Mouse (Mus musculus) limb, embryonic 10.5 days (tissue): ENCODE measurements around the gene Rft1. TPM values are rescaled to one million over a fixed set of nuclear protein-coding genes. Genes with fewer than 3 reads are reported as not detected.

ENCODE experiments used
- DNase-seq: peaks from one replicate; pipeline ENCODE4 v3.0.0-alpha.2; 2017; ENCODE audit warnings: low spot score
- H3K27ac ChIP-seq: fragments of 300-500 bp; sonication (generic); 2 replicates; pipeline ENCODE4 v1.5.1; 2016; ENCODE audit warnings: mild to moderate bottlenecking
- H3K27me3 ChIP-seq: fragments of 300-500 bp; sonication (generic); 2 replicates; pipeline ENCODE4 v1.6.1; 2016; ENCODE audit warnings: low read depth, mild to moderate bottlenecking; ENCODE audit not compliant: poor library complexity, severe bottlenecking
- H3K36me3 ChIP-seq: fragments of 300-500 bp; sonication (generic); 2 replicates; pipeline ENCODE4 v1.6.1; 2016; ENCODE audit warnings: mild to moderate bottlenecking, moderate library complexity
- H3K4me1 ChIP-seq: fragments of 300-500 bp; sonication (generic); 2 replicates; pipeline ENCODE4 v1.6.1; 2016
- H3K4me3 ChIP-seq: fragments of 300-500 bp; sonication (generic); 2 replicates; pipeline ENCODE4 v1.5.1; 2016; ENCODE audit warnings: mild to moderate bottlenecking, moderate library complexity
- H3K9me3 ChIP-seq: fragments of 300-500 bp; sonication (generic); replicated peaks from 2 replicates; pipeline ENCODE4 v1.6.1; 2016; ENCODE audit warnings: mild to moderate bottlenecking
- whole genome bisulfite sequencing: fragments of 180-500 bp; shearing (Covaris S2); methylation state at CpG from one replicate; pipeline ENCODE4 v1.1.7; 2016; 5-methylcytosine and 5-hydroxymethylcytosine counted together
- polyA plus RNA-seq: library from polyadenylated mRNA; unstranded; fragments of >200 nt; fragmentation: Nextera tagmentation; extraction: Ambion mirVana; gene quantifications from 2 replicates; pipeline ENCODE4 v1.2.1, GENCODE M21; 2016

The Rft1 gene
- polyA plus RNA-seq: 16.6 and 19.3 TPM in 2 replicates

- Histone ChIP-seq H3K4me1 (peaks cover 5% of the 10 kb centered on the region; the same call in 1 of the 2 replicates), H3K27ac (peak within 1 kb of the TSS; percentile 96), H3K4me3 (peak within 1 kb of the TSS; percentile 88), H3K36me3 (peaks cover 9% of the 10 kb centered on the region), H3K9me3 (no peaks in the 10 kb centered on the region), H3K27me3 (no peaks in the 10 kb centered on the region)
- peak; percentile 100 for DNase-seq
- WGBS: 3% methylated on average over 38 of the region's 38 CpGs
These were observed at the start of gene Rft1 for GRCm38 (mm10) chr14:30653943-30654659. Gene Rft1 (plus strand): TSS chr14:30654360.

GRCm38 (mm10) chr14:30606817-30607216, 47.3 kb upstream of the Rft1 start:
- 95% methylated on average over 5 of the region's 5 CpGs for WGBS
- H3K4me3 ChIP-seq: no peak overlapping the region

GRCm38 (mm10) chr14:30607696-30608095, 46.5 kb upstream of the Rft1 start:
- H3K36me3 ChIP-seq: peaks cover 32% of the 10 kb centered on the region
- WGBS: 73% methylated on average over 4 of the region's 4 CpGs
- no peaks in the 10 kb centered on the region for H3K9me3 ChIP-seq
- no peak for DNase-seq
- no peaks in the 10 kb centered on the region for H3K27me3 ChIP-seq
- no peak overlapping the region for H3K4me3 ChIP-seq
- H3K4me1 ChIP-seq: peaks cover 15% of the 10 kb centered on the region
- no peak overlapping the region for H3K27ac ChIP-seq

More at GRCm38 (mm10) chr14:30606817-30607216, 47.3 kb upstream of the Rft1 start:
- Histone ChIP-seq H3K9me3 (no peaks in the 10 kb centered on the region), H3K36me3 (peaks cover 41% of the 10 kb centered on the region), H3K27me3 (no peaks in the 10 kb centered on the region), H3K27ac (no peak overlapping the region), H3K4me1 (peaks cover 10% of the 10 kb centered on the region)
- no peak for DNase-seq

- H3K36me3 ChIP-seq: peaks cover 31% of the 10 kb centered on the region
These were observed 46.0 kb upstream of the Rft1 start for GRCm38 (mm10) chr14:30608176-30608575.

GRCm38 (mm10) chr14:30609499-30609898, 44.7 kb upstream of the Rft1 start:
- no peaks in the 10 kb centered on the region for H3K27me3 ChIP-seq
- DNase-seq: no peak
- 91% methylated on average over 3 of the region's 3 CpGs for WGBS
- H3K9me3 ChIP-seq: no peaks in the 10 kb centered on the region
- no peak overlapping the region for H3K27ac ChIP-seq
- no peak overlapping the region for H3K4me3 ChIP-seq
- peaks cover 27% of the 10 kb centered on the region for H3K36me3 ChIP-seq
- H3K4me1 ChIP-seq: peaks cover 17% of the 10 kb centered on the region

More at GRCm38 (mm10) chr14:30608176-30608575, 46.0 kb upstream of the Rft1 start:
- WGBS: 90% methylated on average over 6 of the region's 6 CpGs
- Histone ChIP-seq H3K4me1 (peaks cover 17% of the 10 kb centered on the region), H3K4me3 (no peak overlapping the region), H3K27ac (no peak overlapping the region), H3K9me3 (no peaks in the 10 kb centered on the region), H3K27me3 (no peaks in the 10 kb centered on the region)
- DNase-seq: no peak

GRCm38 (mm10) chr14:30610304-30610703, 43.9 kb upstream of the Rft1 start:
- no peak for DNase-seq
- Histone ChIP-seq H3K4me3 (no peak overlapping the region), H3K27me3 (no peaks in the 10 kb centered on the region), H3K36me3 (peaks cover 26% of the 10 kb centered on the region), H3K27ac (no peak overlapping the region), H3K4me1 (peaks cover 17% of the 10 kb centered on the region), H3K9me3 (no peaks in the 10 kb centered on the region)
- 80% methylated on average over 2 of the region's 2 CpGs for WGBS

GRCm38 (mm10) chr14:30610940-30611339, 43.2 kb upstream of the Rft1 start:
- H3K27ac ChIP-seq: no peak overlapping the region; the same call in 1 of the 2 replicates
- H3K9me3 ChIP-seq: no peaks in the 10 kb centered on the region
- H3K4me3 ChIP-seq: no peak overlapping the region
- 98% methylated on average over 3 of the region's 3 CpGs for WGBS
- peaks cover 17% of the 10 kb centered on the region for H3K4me1 ChIP-seq
- H3K36me3 ChIP-seq: peaks cover 24% of the 10 kb centered on the region
- DNase-seq: no peak
- H3K27me3 ChIP-seq: no peaks in the 10 kb centered on the region

- Histone ChIP-seq H3K27me3 (no peaks in the 10 kb centered on the region), H3K9me3 (no peaks in the 10 kb centered on the region), H3K27ac (no peak overlapping the region), H3K4me1 (peaks cover 23% of the 10 kb centered on the region), H3K36me3 (peaks cover 18% of the 10 kb centered on the region), H3K4me3 (no peak overlapping the region)
- WGBS: 21% methylated on average over 7 of the region's 7 CpGs
- DNase-seq: peak; percentile 91
These were observed 41.6 kb upstream of the Rft1 start for GRCm38 (mm10) chr14:30612523-30612922.

- no peak for DNase-seq
- 85% methylated on average over 2 of the region's 2 CpGs for WGBS
- H3K4me1 ChIP-seq: peaks cover 23% of the 10 kb centered on the region
These were observed 41.0 kb upstream of the Rft1 start for GRCm38 (mm10) chr14:30612962-30613715.

GRCm38 (mm10) chr14:30616751-30617150, 37.4 kb upstream of the Rft1 start:
- peaks cover 12% of the 10 kb centered on the region; the same call in 1 of the 2 replicates for H3K4me1 ChIP-seq
- DNase-seq: no peak
- no peak overlapping the region for H3K27ac ChIP-seq
- H3K4me3 ChIP-seq: no peak overlapping the region
- H3K36me3 ChIP-seq: 0 out of 2 replicates have a peak, but pooled peaks cover 5% of the 10 kb centered on the region
- H3K27me3 ChIP-seq: no peaks in the 10 kb centered on the region
- WGBS: 54% methylated on average over 2 of the region's 2 CpGs
- H3K9me3 ChIP-seq: no peaks in the 10 kb centered on the region

More at GRCm38 (mm10) chr14:30612962-30613715, 41.0 kb upstream of the Rft1 start:
- H3K27ac ChIP-seq: no peak overlapping the region
- H3K4me3 ChIP-seq: no peak overlapping the region
- H3K9me3 ChIP-seq: no peaks in the 10 kb centered on the region
- no peaks in the 10 kb centered on the region for H3K27me3 ChIP-seq
- H3K36me3 ChIP-seq: peaks cover 18% of the 10 kb centered on the region

- DNase-seq: no peak
- Histone ChIP-seq H3K4me3 (no peak overlapping the region), H3K4me1 (0 out of 2 replicates have a peak, but pooled peaks cover 5% of the 10 kb centered on the region), H3K36me3 (0 out of 2 replicates have a peak, but pooled peaks cover 5% of the 10 kb centered on the region), H3K9me3 (no peaks in the 10 kb centered on the region), H3K27me3 (no peaks in the 10 kb centered on the region), H3K27ac (no peak overlapping the region)
- WGBS: 89% methylated on average over 2 of the region's 2 CpGs
These were observed 35.3 kb upstream of the Rft1 start for GRCm38 (mm10) chr14:30618746-30619275.

GRCm38 (mm10) chr14:30619982-30620578, 34.1 kb upstream of the Rft1 start:
- peaks cover 12% of the 10 kb centered on the region for H3K4me1 ChIP-seq
- 87% methylated on average over 7 of the region's 7 CpGs for WGBS
- H3K27me3 ChIP-seq: peaks cover 7% of the 10 kb centered on the region
- H3K27ac ChIP-seq: no peak overlapping the region
- DNase-seq: no peak
- 0 out of 2 replicates have a peak, but pooled peaks cover 5% of the 10 kb centered on the region for H3K36me3 ChIP-seq
- no peaks in the 10 kb centered on the region for H3K9me3 ChIP-seq
- H3K4me3 ChIP-seq: no peak overlapping the region
